Mouse (Mus musculus) erythroblast, embryonic 14.5 days (primary cell): ENCODE measurements around the gene Asb2. TPM values are rescaled to one million over a fixed set of nuclear protein-coding genes. Genes with fewer than 3 reads are reported as not detected.

Experiments
- H3K27me3 ChIP-seq: 2 replicates; pipeline ENCODE4 v1.6.1; 2012; ENCODE audit warnings: inconsistent platforms; ENCODE audit not compliant: control insufficient read depth
- H3K36me3 ChIP-seq: 2 replicates; pipeline ENCODE4 v1.6.1; 2012; ENCODE audit warnings: mild to moderate bottlenecking, inconsistent platforms; ENCODE audit not compliant: control insufficient read depth
- H3K4me1 ChIP-seq: 2 replicates; pipeline ENCODE4 v1.6.1; 2012; ENCODE audit warnings: inconsistent platforms; ENCODE audit not compliant: control insufficient read depth
- H3K4me3 ChIP-seq: replicated peaks from 2 replicates; pipeline ENCODE3; 2012; ENCODE audit warnings: moderate library complexity, mild to moderate bottlenecking, inconsistent platforms
- H3K9me3 ChIP-seq: 2 replicates; pipeline ENCODE4 v1.6.1; 2012; ENCODE audit warnings: low read length, inconsistent platforms, mixed read lengths; ENCODE audit not compliant: control insufficient read depth
- GATA1 ChIP-seq: IDR thresholded peaks from 2 replicates; pipeline ENCODE4 v1.6.1; 2012; ENCODE audit warnings: low read length, inconsistent platforms, mixed read lengths
- TAL1 ChIP-seq: IDR thresholded peaks from 3 replicates; pipeline ENCODE4 v1.6.1; 2012; ENCODE audit warnings: low read length, inconsistent platforms, mixed read lengths
- polyA plus RNA-seq: library from polyadenylated mRNA; stranded (reverse); fragments of >175 nt; gene quantifications from 2 replicates; pipeline ENCODE4 v1.2.3, GENCODE M21; 2012

Gene Asb2
- polyA plus RNA-seq, 1 experiment, result 0.14 TPM

- H3K27me3 ChIP-seq, result peaks cover 17% of the 10 kb centered on the region
Observed at GRCm38 (mm10) chr12:103367620-103368325, 12.0 kb upstream of the Asb2 start.

DNA sequence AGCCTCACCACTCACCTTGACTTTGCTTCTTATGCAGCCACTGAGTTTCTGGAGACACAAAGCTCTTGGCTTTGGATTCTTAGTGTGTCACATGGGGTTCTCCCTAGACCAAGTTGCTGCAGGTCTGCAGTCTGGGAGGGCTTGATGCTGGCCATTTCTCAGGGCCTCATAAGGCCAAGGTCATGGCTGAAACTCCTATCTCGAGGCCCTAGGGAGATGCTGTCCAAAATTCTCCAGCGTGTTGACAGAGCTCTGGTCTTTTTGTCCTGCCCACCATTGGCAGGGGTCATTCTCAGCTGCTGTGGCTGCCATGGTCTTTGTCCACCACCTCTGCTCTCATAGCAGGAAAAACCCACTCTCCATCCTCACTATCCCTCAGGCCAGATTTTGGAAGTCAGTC is 11.4 kb upstream of the Asb2 start:
- Histone ChIP-seq H3K4me3 (no peak overlapping the region), H3K36me3 (no peaks in the 10 kb centered on the region), H3K27me3 (peaks cover 17% of the 10 kb centered on the region), H3K9me3 (no peaks in the 10 kb centered on the region), H3K4me1 (peaks cover 14% of the 10 kb centered on the region)
- TF ChIP-seq TAL1, result no peak
- TF ChIP-seq GATA1, result no peak

More at GRCm38 (mm10) chr12:103367620-103368325, 12.0 kb upstream of the Asb2 start:
- TF ChIP-seq TAL1, result no peak
- TF ChIP-seq GATA1, result no peak
- Histone ChIP-seq H3K36me3 (no peaks in the 10 kb centered on the region), H3K4me1 (peaks cover 14% of the 10 kb centered on the region), H3K9me3 (no peaks in the 10 kb centered on the region), H3K4me3 (peak overlapping the region; percentile 17)

- Histone ChIP-seq H3K27me3 (no peaks in the 10 kb centered on the region; the same call in 1 of the 2 replicates), H3K36me3 (no peaks in the 10 kb centered on the region), H3K9me3 (no peaks in the 10 kb centered on the region), H3K4me3 (no peak overlapping the region), H3K4me1 (no peaks in the 10 kb centered on the region)
- TF ChIP-seq TAL1 (no peak), GATA1 (no peak)
Observed at GRCm38 (mm10) chr12:103362336-103362735, 6.5 kb upstream of the Asb2 start.

GRCm38 (mm10) chr12:103361539-103362307 is 5.9 kb upstream of the Asb2 start:
- H3K36me3 ChIP-seq, result no peaks in the 10 kb centered on the region
- TF ChIP-seq TAL1 (no peak), GATA1 (no peak)
- H3K27me3 ChIP-seq, result no peaks in the 10 kb centered on the region
- no peak overlapping the region for H3K4me3 ChIP-seq
- no peaks in the 10 kb centered on the region for H3K4me1 ChIP-seq
- no peaks in the 10 kb centered on the region for H3K9me3 ChIP-seq

DNA sequence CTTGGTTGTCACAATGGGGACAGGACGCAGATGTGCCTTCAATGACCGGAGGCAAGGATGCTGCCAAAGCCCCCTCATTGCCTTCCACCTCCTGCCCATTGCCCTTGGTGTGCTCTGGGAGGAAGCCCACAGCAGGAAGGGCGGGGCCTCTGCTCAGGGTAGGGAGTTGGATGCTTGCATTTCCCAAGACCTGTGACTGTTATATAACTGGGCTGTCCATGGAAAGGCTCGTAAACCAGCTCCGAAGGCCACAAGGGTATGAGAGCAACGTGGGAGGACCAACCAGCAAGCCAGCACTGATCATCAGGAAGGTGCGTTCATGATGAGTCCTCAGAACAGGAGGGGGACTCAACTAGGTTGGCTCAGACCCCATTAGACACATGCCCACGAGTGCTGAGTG is 5.0 kb upstream of the Asb2 start:
- Histone ChIP-seq H3K4me3 (no peak overlapping the region), H3K4me1 (no peaks in the 10 kb centered on the region), H3K36me3 (no peaks in the 10 kb centered on the region), H3K27me3 (no peaks in the 10 kb centered on the region), H3K9me3 (no peaks in the 10 kb centered on the region)
- TF ChIP-seq GATA1 (no peak), TAL1 (no peak)

- Histone ChIP-seq H3K9me3 (no peaks in the 10 kb centered on the region), H3K4me1 (no peaks in the 10 kb centered on the region), H3K36me3 (no peaks in the 10 kb centered on the region), H3K27me3 (no peaks in the 10 kb centered on the region), H3K4me3 (no peak overlapping the region)
- TF ChIP-seq TAL1, result no peak
- no peak for TF ChIP-seq GATA1
Observed at GRCm38 (mm10) chr12:103358951-103359801, 3.4 kb upstream of the Asb2 start.

DNA sequence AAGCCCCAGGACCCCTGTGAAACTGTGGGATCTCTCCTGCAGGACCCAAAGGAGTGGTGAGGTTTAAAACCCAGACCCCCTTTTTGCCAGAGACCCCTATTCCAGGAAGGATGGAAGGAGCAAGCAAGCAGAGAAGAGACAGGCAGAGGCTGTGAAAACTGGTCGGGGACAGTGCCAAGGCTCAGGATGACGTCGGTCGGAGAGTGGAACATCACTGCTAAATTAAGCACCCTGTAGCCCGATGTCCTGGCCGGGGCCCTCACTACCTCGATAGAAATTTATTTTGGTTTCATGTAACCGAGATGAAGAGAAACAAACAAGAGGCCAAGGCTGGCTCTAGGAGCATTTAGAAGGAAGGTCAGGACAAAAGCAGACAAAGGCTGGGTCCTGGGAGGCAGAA is 2.4 kb upstream of the Asb2 start:
- Histone ChIP-seq H3K4me1 (no peaks in the 10 kb centered on the region), H3K4me3 (no peak overlapping the region), H3K27me3 (no peaks in the 10 kb centered on the region), H3K36me3 (no peaks in the 10 kb centered on the region), H3K9me3 (no peaks in the 10 kb centered on the region)
- TF ChIP-seq TAL1 (no peak), GATA1 (no peak)

DNA sequence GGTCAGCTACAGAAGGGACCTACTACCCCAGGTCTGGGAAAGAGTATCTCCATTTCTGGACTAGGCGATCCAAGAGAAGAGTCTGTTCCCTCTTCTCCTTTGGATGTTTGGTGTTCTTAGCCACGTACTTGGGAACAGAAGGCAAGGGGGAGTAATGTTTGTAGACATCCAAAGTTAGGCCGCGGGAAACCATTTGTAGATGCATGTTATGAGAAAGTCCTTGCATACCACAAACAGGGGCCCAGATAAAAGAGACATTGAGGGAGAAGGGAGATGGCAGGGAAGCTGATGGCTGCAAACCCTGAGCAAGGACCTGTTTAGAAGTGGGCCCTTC is 581 bp upstream of the Asb2 start:
- Histone ChIP-seq H3K36me3 (no peaks in the 10 kb centered on the region), H3K4me1 (no peaks in the 10 kb centered on the region), H3K4me3 (no peak overlapping the region), H3K27me3 (no peaks in the 10 kb centered on the region), H3K9me3 (no peaks in the 10 kb centered on the region)
- TF ChIP-seq GATA1 (no peak), TAL1 (no peak)

- no peaks in the 10 kb centered on the region for H3K36me3 ChIP-seq
- no peaks in the 10 kb centered on the region for H3K9me3 ChIP-seq
- no peak overlapping the region for H3K4me3 ChIP-seq
- no peak for TF ChIP-seq TAL1
- TF ChIP-seq GATA1, result no peak
- H3K27me3 ChIP-seq, result no peaks in the 10 kb centered on the region
- no peaks in the 10 kb centered on the region for H3K4me1 ChIP-seq
Observed at GRCm38 (mm10) chr12:103353538-103353937, 2.3 kb downstream of the Asb2 start.
